Mouse (Mus musculus): ENCODE measurements at regions not wholly inside any gene's neighbourhood (a gene's known extent, or its start where the extent isn't known, plus 50 kb on each side); places are given as distances from the start of the nearest gene placed in this dataset.

GRCm38 (mm10) chr9:89788651-89789050 lies 50.4 kb upstream of the Ankrd34c start:
- DNase-seq (ENCODE audit: low spot score) = no peak
